Mouse (Mus musculus) kidney, postnatal 14 days (tissue): ENCODE results near the gene Olfr301.

ENCODE experiments used
- DNase-seq: peaks from one replicate; pipeline ENCODE4 v3.0.0; 2022; ENCODE audit warnings: mixed read lengths

The Olfr301 gene

GRCm38 (mm10) chr7:86403546-86403945 is at the start of gene Olfr301:
Olfr301 (plus strand) TSS chr7:86403846.
- no peak for DNase-seq

- no peak for DNase-seq
Measured at GRCm38 (mm10) chr7:86366828-86367227, 36.8 kb upstream of the Olfr301 start, which contains the start of gene Olfr305. Olfr305 (minus strand) TSS chr7:86366928.

GRCm38 (mm10) chr7:86385769-86386168 is 17.9 kb upstream of the Olfr301 start:
- DNase-seq = no peak

DNA sequence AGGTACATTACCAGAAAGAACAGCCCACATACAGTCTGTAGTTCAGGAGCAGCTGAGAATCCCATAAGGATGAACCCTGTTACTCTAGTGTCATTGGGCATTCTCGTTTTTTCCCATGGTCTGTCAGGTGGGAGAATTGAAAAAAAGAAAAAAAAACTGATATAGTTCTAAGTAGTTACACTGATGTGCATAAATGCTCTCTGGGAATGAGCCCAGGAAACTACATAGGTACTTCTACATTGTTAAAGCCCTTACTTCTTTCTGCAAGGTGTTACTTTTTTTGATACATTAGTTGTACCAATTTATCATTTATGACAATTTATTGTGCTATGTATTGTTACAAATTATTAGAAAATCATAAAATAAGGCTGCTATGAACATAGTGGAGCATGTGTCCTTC is 17.1 kb upstream of the Olfr301 start, which contains the start of gene Olfr304:
Gene Olfr304 (minus strand): TSS at position 101 of the 400 bp plus-strand sequence.
- no peak for DNase-seq

GRCm38 (mm10) chr7:86397689-86398088 is 6.0 kb upstream of the Olfr301 start, which contains the start of gene Olfr303:
Olfr303 (minus strand) TSS chr7:86397789.
- DNase-seq = no peak

DNA sequence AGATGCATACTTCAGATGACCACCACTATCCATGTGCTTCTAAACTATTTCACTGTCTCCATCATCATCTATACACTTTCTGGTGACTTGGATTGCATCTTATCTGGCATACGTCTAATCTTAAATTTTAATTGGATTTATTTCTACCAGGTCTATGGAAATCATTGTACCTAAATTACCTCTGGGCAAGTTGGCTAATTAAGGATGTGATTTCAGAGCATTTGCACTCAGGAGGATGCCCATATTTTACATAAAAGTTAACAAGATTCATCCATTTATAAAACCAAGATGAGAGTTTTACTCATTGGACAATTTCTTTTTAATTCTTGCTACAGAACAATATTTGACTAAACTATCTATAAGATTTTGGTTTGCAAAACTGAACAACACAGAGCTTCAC is 56.0 kb downstream of the Olfr301 start, which contains the start of gene Olfr299:
Gene Olfr299 (plus strand): TSS at position 301 of the 400 bp plus-strand sequence.
- DNase-seq = no peak
